Mouse (Mus musculus) frontal cortex, adult (tissue): ENCODE data around the gene Fam72a.
A peak's percentile ranks its signal among the peaks of the same experiment; 100 is the strongest.
"Not testable (repeated sequence)": the region's sequence is repeated elsewhere in the genome, so short reads cannot be mapped to it uniquely, and the experiment has no call there.

Experiments
- ATAC-seq: cut with Nextera tagmentation; 2 replicates; pipeline ENCODE4 v1.9.2; 2017; ENCODE audit warnings: mild to moderate bottlenecking, moderate library complexity, mixed read lengths; ENCODE audit not compliant: low TSS enrichment

Fam72a gene

DNA sequence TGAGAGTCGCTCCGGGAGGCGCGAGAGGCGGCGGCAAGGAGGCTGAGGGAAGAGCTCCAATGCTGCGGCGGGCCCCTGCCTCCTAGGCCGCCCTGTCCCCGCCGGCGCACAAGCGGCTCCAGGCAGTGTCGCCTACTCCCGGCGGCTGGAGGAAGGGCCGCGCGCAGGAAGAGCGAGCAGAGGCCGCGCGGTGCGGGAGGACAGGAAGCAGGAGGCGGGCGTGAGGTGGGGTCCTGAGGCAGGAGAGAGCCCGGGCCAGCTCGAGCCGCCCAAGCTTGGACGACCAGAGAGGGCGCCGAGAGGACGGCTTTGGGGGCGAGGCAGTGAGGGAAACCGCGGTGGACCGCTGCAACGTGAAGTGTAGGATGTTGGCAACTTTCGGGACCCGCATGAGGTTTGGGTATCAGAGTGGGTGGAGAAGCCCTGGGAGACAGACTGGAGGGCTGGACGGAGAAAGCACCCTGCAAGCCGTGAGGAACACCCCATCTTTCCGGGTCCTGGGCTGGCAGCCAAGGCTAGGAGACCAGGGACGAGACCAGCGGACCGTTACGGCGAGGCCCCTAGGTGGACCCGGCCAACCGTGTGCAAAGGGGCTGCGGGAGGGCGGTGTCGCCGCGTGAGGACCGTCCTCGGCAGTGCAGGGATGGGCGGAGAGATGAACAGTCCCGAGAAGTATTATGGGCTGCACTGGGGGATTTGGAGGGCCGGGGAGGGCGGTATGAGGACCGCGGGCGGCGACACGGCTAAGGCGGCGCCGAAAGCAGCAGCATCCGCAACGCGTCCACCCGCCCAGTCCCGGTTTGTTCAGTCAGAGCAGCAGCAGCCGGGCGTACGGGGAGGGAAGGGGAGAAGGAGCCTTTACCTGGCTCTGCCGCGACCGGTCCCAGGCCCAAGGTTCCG lies 1.1 kb upstream of the Fam72a start:
- ATAC-seq: peak; percentile 22

DNA sequence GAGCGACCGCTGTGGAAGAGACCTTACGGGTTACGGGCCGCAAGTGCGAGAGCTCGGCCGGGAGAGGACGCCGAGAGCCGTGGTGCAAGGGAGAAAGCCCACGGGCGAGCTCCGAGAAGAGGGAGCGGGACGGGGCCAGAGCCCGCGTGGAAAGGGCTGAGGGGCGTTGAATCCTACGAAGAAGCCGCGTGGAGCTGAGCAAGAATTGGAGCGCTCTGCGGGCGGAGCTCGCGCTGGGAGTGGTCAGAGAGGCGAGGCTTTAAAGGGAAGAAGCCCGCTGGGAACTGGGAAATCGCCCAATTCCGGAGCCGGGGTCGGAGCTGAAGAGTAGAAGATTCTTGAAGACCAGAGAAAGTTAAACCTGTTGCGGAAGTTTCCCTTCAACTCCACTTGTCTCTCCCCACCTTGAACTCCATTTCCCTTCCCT lies 391 bp downstream of the Fam72a start:
- ATAC-seq: no peak

DNA sequence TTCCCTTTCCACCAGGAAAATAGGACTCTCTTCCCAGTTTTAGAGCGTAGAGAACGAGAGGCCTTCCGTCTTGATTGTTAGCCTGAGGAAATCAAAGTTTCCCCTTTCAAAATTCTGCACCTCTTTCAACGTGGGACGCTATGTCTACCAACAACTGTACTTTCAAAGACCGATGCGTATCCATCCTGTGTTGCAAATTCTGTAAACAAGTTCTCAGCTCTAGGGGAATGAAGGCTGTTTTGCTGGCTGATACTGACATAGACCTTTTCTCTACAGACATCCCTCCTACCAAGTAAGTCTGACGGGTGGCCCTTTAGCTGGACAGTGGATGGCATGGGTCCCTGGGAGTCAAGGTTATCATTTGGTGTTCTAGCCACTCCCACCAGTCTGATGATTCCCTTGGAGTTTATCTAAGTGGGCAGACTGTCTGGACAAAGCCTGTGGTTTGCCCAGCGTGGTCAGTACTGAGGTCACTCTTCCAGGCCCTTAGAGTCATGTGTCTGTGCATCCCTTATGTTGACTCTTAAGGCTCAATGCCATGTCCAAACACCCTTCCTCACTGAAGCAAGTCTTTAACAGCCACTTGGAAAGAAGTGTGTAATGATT lies 961 bp downstream of the Fam72a start:
- ATAC-seq: no peak

GRCm38 (mm10) chr1:131539771-131540170 lies 12.1 kb downstream of the Fam72a start:
- no peak for ATAC-seq

DNA sequence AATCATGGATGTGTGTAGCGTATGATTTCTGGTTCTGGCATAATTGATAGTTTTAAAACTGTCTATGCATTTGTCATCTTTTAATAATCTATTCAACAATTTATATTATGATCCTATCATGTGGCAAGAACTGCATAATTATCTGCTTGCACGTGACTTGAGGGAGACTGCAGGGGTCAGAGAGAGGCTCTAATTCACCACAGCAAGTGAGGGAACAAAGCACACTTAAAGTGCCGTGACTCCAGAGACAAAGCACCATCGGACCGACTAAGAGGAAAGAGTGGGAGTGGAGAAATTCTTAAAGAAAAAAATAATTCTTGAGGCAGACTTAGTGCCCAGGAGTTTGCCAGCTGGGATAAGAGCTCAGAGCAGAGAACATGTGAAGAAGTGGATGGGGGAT lies 13.1 kb downstream of the Fam72a start:
- ATAC-seq: no peak

GRCm38 (mm10) chr1:131541431-131541830 lies 13.7 kb downstream of the Fam72a start:
- no peak for ATAC-seq

- no peak for ATAC-seq
Measured at GRCm38 (mm10) chr1:131541903-131542302, 14.2 kb downstream of the Fam72a start.

DNA sequence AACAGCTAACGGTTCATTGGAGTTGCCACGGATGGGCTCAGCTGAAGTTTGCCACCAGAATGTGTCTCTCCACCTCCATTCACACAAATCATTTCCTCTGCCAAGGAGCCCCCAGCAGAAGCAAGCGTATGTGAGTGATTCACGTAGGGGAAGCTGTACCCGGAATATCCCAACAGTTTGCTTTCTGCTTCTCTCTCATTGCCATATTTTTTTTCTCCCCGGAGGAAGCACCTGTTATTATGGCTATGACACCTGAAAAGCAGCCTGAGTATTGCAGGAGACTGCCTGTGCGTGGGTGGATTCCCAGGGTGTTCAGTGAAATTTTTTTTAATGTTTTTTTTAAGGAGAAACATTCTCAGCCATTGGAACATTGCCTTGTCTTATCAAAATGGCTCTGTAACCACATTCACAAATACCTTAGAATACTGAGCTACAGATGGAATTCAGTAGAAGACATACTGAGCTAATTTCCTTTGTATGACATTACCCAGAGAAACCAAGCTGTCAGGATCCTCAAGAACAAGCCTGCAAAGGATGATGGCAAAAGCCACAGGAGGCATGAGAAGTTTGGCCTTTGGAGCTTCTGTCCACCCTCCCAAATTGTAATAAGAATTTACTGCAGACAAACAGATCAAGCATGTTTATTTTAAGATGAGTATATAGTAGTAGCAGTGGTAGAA lies 16.3 kb downstream of the Fam72a start:
- ATAC-seq: peak; percentile 42; the same call in 1 of the 2 replicates

DNA sequence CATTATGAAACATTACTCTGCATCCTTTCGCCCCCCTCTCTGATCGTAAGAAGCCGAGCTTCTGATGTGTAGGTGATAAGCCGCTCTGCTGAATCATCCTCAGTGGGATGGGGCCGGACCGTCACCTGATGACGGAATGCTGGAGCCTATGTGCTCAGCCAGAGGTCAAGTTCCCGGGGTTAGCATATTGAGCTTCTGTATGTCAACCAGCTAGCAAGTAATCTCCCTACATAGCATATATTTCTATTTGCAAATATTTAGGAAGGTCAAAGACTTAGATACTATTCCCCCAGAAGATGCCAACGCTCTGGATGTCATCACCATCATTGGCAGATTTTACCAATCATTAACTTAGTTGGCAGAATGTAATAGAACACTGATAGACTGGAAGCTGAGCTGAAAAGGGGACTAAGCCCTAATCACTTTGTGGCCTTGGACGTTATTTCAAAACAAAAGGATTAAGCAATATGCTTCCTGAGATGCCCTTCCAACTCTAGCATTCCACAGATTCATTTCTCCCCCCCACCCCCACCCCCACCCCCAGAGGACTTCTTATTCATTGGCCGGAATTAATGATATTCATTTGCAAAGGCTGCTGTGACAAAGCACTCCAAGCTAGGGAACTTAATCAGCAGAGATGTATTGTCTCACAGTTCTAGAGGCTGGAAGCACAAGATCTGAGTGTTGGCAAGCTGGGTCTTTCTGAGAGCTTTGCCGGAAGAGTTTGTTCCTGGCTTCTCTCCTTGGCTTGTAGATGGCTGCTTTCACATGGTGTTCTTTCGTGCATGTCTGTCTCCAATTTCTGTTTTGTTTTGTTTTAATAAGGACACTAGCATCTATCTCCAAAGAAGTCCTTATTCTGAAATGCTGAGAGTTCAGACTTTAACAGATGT lies 19.3 kb downstream of the Fam72a start:
- no peak for ATAC-seq

DNA sequence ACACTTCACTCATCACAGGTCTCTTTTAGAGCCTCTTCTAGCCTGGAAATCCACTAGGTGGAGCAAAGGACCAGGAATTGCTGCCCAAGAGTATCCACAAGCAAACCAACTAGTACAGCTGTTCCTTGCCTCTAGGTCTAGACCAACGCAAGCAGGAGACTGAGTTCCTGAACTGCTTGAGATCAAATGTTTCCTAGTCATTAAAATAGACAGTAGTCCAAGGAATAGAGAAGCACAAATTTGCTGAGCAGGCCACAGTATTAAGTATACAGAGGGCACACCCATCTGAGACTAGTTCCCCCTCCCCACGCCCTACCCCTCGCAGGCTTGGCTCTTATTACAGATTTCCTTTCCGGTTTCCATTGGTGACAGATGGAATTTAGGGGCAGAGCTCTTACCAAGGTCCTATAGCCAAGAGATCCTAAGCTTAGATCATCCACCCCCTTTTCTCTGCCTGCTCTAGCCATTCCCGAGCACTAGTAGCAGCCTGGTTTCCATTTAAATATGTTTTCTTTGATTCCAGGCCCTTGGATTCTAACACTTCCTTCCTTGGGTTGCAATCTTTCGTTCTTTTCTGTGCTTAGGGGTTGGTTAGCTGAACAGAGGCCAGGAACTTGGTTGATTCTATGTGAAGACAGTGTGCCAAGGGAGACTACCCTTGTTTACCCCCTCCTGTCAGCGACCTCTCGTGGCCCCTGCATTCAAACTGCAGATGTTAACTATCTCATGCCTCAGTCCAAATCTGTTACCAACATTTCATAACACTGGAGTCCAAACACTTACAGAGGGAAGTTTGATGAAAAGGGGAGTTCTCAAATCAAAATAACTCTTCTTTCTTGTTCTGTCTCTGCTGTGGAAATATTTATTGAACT lies 21.0 kb downstream of the Fam72a start:
- peak; percentile 95 for ATAC-seq

DNA sequence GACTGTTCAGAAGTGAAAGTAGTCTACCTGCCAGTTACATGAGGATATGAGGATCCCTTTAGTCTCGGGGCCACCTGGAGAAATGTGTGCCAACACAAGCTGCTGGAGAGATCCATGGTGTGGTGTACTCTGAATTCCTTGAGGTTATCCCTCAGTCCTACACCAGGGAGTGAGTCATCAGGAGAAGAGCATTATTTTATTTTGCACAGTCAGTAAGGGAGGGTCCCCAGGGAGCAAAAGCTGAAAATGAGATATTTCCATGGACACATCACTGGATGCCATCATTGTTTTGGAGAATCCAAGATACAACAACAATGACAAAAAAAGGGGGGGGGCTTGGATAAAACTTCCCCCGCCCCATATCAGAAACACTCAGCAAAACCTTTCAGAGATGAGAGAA lies 24.3 kb downstream of the Fam72a start:
- ATAC-seq: no peak

DNA sequence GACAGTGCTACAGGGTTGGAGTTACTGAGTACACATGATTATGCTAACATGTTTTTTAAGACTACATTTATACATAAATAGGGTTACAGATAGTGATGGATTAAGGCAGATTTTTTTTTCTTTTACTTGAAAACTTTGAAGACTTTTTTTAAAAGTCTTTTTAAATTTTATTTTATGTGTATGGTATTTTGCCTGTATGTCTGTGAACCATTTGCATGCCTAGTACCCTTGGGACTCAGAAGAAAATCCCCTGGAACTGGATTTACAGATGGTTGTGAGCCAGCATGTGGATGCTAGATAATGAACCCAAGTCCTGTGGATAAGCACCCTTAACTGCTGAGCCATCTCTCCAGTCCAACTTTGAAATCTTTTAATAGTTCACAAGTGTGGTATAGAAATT lies 25.7 kb downstream of the Fam72a start:
- ATAC-seq: no peak

DNA sequence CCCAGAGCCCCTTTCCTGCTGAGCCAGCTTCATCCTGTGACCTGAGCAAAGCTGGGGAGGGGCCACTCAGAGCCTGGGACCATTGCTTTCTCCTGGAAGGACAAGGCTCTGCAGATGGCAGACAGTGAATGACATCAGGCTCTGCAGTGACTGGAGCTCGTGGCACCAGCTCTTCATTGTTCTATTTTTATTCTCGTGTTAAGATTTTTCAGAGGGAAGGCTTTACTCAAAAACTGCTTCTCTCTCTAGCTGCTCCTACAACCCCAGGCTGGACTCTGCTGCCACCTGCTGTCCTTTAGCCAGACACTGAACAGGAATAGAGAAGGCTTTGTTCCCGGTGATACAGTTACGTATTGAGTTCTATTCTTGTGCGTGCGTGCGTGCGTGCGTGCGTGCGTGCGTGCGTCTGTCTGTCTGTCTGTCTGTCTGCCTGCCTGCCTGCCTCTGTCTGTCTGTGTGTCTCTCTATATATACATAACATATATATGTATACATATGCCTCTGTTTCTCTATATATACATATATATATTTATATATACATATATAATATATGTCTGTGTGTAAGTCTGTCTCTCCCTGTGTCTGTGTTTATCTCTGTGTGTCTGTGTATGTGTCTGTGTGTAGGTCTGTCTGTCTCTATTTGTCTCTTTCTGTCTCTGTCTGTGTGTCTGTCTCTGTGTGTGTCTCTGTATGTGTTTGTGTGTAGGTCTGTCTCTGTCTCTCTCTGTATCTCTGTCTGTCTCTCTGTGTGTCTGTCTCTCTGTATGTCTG lies 27.5 kb downstream of the Fam72a start:
- ATAC-seq: peak; percentile 99

- ATAC-seq: no peak
Measured at GRCm38 (mm10) chr1:131560500-131560899, 32.8 kb downstream of the Fam72a start.

DNA sequence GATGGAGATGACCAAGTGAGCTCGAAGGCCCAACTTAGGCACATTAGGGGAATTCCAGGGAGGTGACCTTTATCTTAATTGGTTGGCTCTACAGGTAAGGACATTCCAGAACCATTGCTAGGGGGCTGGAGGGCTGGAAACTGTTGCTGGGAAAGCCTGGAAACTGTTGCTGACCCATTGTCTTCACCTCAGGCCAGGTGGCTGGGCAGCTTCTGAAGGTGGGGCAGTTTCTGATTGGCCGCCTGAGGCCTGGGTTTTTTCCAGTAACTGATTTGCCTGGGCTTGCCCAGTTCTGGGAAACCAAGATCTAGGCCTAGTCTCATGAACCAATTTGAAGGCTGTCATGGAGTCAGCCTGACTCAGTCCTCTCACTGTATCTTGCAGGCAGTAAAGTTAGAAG lies 34.4 kb downstream of the Fam72a start:
- ATAC-seq: no peak

DNA sequence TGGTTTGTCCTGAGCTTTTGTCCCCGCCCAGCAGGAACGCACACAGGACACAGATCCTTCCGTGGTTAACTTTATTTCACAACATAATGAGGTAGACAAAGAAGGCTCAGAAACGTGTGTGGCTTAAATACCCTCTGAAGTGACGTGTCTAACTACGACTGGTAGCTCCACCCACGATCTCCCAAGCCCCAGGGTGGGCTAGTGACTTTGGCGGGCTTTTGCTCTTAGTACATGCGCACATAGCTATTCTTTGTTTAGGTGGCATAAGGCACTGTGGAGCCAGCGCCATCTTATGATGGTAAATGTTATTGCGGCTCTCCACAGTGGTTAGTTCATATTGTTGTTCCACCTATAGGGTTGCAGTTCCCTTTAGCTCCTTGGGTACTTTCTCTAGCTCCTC lies 38.4 kb downstream of the Fam72a start:
- not testable (repeated sequence) for ATAC-seq

DNA sequence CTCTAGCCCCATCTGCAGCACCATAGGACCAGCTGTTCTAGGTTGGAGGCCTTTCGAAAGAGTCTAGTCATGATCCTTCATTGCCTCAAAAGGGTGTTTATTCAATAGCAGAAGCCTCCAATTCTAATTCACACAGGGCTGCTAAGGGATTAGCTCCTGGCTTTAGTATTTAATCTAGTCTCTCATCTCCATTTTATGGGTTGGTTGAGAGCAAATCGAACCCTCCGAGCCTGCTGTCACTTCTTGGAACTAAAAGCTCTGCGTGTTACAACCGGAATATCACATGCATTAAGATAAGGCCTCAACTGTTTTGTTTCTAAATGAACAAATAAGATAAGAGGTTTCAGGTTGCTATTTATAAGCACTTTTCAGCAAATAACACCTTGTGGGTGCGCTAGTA lies 42.0 kb downstream of the Fam72a start:
- ATAC-seq: no peak

GRCm38 (mm10) chr1:131570391-131570790 lies 42.7 kb downstream of the Fam72a start:
- no peak for ATAC-seq

- ATAC-seq: no peak
Measured at GRCm38 (mm10) chr1:131573721-131574120, 46.0 kb downstream of the Fam72a start.
